Mouse (Mus musculus): ENCODE measurements around the gene Parp9. TPM values are rescaled to one million over a fixed set of nuclear protein-coding genes. Genes with fewer than 3 reads are reported as not detected.
A peak's percentile ranks its signal among the peaks of the same experiment; 100 is the strongest.

Parp9 gene
- total RNA-seq, 2 experiments from 2014 or later = 2.3 to 3.9 TPM

DNA sequence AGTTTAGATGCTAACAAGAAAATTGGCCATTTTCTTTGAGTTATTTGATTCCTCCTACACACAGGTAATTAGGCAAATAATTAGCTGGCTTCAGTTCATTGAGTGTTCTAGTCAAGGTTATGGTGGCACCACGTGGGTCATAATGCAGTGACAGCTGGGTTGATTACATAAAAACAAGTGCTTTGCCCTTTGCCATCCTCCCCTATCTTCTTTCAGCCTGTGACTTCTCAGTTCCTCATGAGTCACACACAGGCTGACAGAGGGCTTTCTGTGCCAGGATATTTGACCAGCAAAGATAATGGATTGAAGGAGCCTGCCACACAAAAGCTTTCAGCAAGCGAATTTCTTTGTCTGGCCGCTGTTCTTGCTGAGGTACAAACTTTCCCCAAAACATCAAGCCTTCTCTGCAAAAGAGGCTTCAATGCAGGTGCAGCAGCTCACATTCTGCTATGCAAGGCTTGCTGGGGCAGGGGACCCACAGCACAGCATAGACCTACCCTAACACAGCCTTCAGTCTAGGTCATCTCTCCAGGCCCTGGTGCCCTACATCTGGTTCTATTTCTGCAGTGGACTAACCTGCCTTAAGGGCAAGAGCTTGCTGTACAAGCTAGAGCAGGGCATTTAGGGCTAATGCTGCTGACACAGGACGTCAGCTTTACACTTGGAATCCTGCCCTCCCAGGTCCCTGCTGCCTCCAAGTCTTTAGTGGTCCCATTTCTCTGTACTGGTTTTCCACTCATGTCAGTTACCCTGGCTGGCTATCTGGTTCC is 30.7 kb upstream of the Parp9 start:
- H3K4me3 ChIP-seq = no peak overlapping the region

GRCm38 (mm10) chr16:35911449-35911848 is 26.8 kb upstream of the Parp9 start:
- TF ChIP-seq CTCF (IDR thresholded peaks at IDR 0.05) = no peak
- intact Hi-C loops (cut with DNase I) = no loop called here

More for the DNA sequence above, 30.7 kb upstream of the Parp9 start:
- intact Hi-C loops (cut with DNase I) = no loop called here
- no peak for TF ChIP-seq CTCF (IDR thresholded peaks at IDR 0.05)
- no peak overlapping the region for H3K27ac ChIP-seq
- DNase-seq (ENCODE audit: extremely low spot score in 1 of 2, low spot score in 2 of 2) = no peak

DNA sequence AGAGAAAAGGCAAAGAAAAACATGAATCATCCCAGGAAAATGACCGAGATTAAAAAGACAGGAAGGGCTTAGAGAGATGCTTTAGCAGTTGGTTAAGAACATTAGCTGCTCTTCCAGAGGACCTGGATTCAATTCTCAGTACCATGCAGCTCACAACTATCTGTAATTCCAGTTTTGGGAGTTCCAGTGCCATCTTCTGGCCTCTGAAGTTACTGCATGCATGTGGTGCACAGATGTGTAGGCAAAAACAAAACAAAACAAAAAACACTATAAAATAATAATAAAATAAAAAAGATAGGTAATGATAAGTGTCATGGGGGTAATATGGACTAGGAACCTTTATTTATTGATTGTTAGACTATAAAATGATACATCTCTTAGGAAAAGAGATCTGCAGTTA is 24.7 kb upstream of the Parp9 start:
- Histone ChIP-seq H3K4me3 (no peak overlapping the region), H3K27ac (no peak overlapping the region)
- TF ChIP-seq CTCF (IDR thresholded peaks at IDR 0.05) = peak; percentile 33
- no peak for DNase-seq (ENCODE audit: extremely low spot score in 1 of 2, low spot score in 2 of 2)
- intact Hi-C loops (cut with DNase I) = no loop called here

More at GRCm38 (mm10) chr16:35911449-35911848, 26.8 kb upstream of the Parp9 start:
- no peak for DNase-seq (ENCODE audit: extremely low spot score in 1 of 2, low spot score in 2 of 2)
- H3K27ac ChIP-seq = no peak overlapping the region
- no peak overlapping the region for H3K4me3 ChIP-seq

DNA sequence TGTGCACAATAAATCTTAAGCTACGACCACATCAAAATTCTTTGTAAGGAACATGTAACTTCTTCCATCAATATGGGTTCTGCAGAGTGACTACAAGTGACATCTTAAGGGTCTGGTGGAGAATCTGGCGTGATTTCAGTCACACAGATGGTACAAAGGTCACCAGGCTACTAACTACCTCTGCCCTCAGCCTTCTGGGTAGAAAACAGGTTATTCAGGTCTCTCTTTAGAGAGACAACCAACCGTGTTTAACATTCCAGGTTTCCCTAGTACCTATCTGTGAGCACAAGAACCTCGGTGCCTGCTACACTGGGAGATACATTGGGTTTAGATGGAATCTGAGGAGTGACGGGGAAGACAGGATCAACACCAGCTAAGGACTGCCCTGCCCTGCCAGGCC is 24.0 kb upstream of the Parp9 start:
- no peak for DNase-seq (ENCODE audit: extremely low spot score in 1 of 2, low spot score in 2 of 2)
- Histone ChIP-seq H3K4me3 (no peak overlapping the region), H3K27ac (no peak overlapping the region)
- TF ChIP-seq CTCF (IDR thresholded peaks at IDR 0.05) = no peak
- intact Hi-C loops (cut with DNase I) = no loop called here

DNA sequence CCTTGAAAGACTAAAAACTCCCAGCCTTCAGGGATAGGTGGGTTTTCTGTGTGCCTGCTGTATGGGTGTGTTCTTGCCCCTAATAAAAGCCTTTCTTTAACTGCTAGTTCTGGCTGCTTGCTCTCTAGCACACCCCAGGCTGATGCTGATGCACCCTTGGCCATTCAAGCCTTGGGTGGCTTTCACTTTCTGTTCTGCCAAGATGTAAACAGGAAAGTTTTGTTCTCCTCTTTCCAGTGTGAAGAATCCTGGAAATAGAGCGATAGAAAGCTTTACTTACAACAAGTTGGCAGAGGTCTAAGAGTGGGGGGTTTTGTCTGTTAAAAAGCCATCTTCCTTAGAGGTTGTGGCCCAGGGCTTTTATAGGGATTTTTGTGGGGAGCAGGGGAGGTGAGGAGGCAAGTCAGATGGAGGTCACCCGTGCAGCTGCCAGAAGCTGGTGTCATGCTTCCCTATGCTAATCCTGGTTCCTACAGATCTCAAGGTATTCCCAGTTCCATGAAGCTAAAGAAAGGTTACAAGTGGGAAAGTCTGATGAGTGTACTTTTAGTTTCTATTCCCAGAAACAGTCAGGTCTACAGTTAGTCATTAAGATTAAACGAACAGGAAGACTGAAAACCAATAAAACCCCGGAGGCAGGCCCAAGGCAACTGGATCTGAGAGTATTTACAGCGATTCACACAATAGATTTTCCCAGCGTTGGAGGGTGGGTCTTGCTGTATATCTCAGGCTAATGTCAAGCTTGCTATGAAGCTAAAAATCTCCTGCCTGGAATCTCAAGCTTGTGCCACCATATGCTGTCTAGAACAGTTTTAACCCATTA is 19.3 kb upstream of the Parp9 start:
- Histone ChIP-seq H3K4me3 (no peak overlapping the region), H3K27ac (no peak overlapping the region)
- DNase-seq (ENCODE audit: extremely low spot score in 1 of 2, low spot score in 2 of 2) = no peak
- intact Hi-C loops (cut with DNase I) = no loop called here
- no peak for TF ChIP-seq CTCF (IDR thresholded peaks at IDR 0.05)

GRCm38 (mm10) chr16:35921676-35922235 is 16.5 kb upstream of the Parp9 start:
- TF ChIP-seq CTCF (IDR thresholded peaks at IDR 0.05) = no peak
- DNase-seq (ENCODE audit: extremely low spot score in 1 of 2, low spot score in 2 of 2) = no peak
- Histone ChIP-seq H3K4me3 (no peak overlapping the region), H3K27ac (no peak overlapping the region)
- intact Hi-C loops (cut with DNase I) = no loop called here

DNA sequence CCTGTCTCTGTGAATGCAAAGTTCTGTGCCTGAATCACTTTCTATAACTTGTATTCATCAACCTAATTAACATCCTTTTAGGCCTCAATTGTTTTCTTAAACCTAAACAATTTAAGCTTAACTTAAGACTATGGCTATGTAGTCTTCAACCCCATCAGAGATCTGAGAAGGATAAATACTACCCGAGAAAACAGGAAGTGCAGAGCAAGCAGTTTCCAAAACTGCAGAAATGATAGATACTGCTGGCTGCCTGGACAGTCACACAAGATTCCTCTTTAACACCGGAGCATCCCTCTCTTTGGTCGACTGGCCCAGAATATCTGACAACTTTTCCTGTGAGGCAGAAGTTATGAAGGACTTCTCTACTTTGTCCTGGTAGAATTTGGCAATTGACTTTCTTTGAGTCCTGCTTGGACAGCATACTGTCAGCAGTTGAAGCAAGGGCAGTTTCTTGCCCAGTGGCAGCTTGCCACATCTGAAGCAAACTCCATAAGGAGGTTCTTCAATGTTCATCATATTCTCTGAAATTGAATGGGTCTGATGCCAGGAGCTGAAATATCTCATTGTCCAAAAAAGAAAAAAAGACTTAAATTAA is 15.9 kb upstream of the Parp9 start:
- no peak overlapping the region for H3K4me3 ChIP-seq
- intact Hi-C loops (cut with DNase I) = no loop called here
- no peak overlapping the region for H3K27ac ChIP-seq
- TF ChIP-seq CTCF (IDR thresholded peaks at IDR 0.05) = no peak
- no peak for DNase-seq (ENCODE audit: extremely low spot score in 1 of 2, low spot score in 2 of 2)

- Histone ChIP-seq H3K27ac (no peak overlapping the region), H3K4me3 (no peak overlapping the region)
- DNase-seq (ENCODE audit: extremely low spot score in 1 of 2, low spot score in 2 of 2) = no peak
- intact Hi-C loops (cut with DNase I) = no loop called here
- TF ChIP-seq CTCF (IDR thresholded peaks at IDR 0.05) = no peak
These were observed 14.6 kb upstream of the Parp9 start for GRCm38 (mm10) chr16:35923546-35924198.

GRCm38 (mm10) chr16:35924341-35924740 is 13.9 kb upstream of the Parp9 start:
- intact Hi-C loops (cut with DNase I) = no loop called here
- no peak overlapping the region for H3K4me3 ChIP-seq
- no peak for TF ChIP-seq CTCF (IDR thresholded peaks at IDR 0.05)
- no peak for DNase-seq (ENCODE audit: extremely low spot score in 1 of 2, low spot score in 2 of 2)
- no peak overlapping the region for H3K27ac ChIP-seq

GRCm38 (mm10) chr16:35932179-35933055 is 5.9 kb upstream of the Parp9 start:
- no peak overlapping the region for H3K27ac ChIP-seq
- intact Hi-C loops (cut with DNase I) = no loop called here
- TF ChIP-seq CTCF (IDR thresholded peaks at IDR 0.05) = no peak
- no peak overlapping the region for H3K4me3 ChIP-seq
- no peak for DNase-seq (ENCODE audit: extremely low spot score in 1 of 2, low spot score in 2 of 2)

DNA sequence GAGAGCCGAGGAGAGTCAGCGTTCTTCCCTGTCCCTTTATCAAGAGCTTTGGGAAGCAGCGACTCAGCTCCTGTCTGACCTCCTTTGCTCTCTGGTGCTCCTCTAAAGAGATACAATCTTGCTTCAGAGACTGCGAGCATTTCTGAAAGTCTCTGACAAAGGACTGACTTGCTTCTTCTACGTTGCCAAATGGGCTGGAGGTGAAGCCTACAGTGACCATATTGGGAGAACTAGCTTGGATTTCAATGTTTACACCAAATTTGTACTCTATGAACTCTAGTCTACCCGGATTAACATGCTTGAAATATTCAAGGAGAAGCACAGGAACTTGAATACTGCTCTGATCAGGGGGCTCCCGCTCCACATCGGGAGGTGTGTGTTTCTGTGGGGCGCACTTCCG is 5.1 kb upstream of the Parp9 start:
- no peak for DNase-seq (ENCODE audit: extremely low spot score in 1 of 2, low spot score in 2 of 2)
- no peak overlapping the region for H3K27ac ChIP-seq
- intact Hi-C loops (cut with DNase I) = no loop called here
- H3K4me3 ChIP-seq = no peak overlapping the region
- no peak for TF ChIP-seq CTCF (IDR thresholded peaks at IDR 0.05)

Measured in left cerebral cortex, adult 2 months (tissue).